Mouse (Mus musculus): ENCODE results near the gene Il1rapl1. TPM values are rescaled to one million over a fixed set of nuclear protein-coding genes. Genes with fewer than 3 reads are reported as not detected.
A peak's percentile ranks its signal among the peaks of the same experiment; 100 is the strongest.
"Not testable (repeated sequence)": the region's sequence is repeated elsewhere in the genome, so short reads cannot be mapped to it uniquely, and the experiment has no call there.

Il1rapl1 gene
- total and polyA plus RNA-seq, 2 experiments from 2014 or later, result 4.6 to 9.7 TPM

- Histone ChIP-seq H3K4me1 (ENCODE audit: insufficient read depth, low read length) (no peaks in the 10 kb centered on the region), H3K4me3 (ENCODE audit: low read depth, low read length) (no peak overlapping the region), H3K9ac (replicated peaks; ENCODE audit: low read length, poor library complexity, severe bottlenecking) (no peak overlapping the region), H3K4me2 (ENCODE audit: low read depth, low read length, poor library complexity, severe bottlenecking) (no peak overlapping the region), H3K27me3 (ENCODE audit: insufficient read depth, low read length) (no peaks in the 10 kb centered on the region), H3K27ac (ENCODE audit: low read depth, low read length) (no peak overlapping the region), H3K9me3 (ENCODE audit: low read length) (no peaks in the 10 kb centered on the region), H3K36me3 (ENCODE audit: insufficient read depth, low read length) (no peaks in the 10 kb centered on the region)
- ATAC-seq (ENCODE audit: low FRiP score) (no peak), DNase-seq (ENCODE audit: low spot score) (peak; percentile 41)
- no peak for TF ChIP-seq CTCF (IDR thresholded peaks at IDR 0.05)
- WGBS, result 67% methylated on average over 5 of the region's 5 CpGs
Observed at GRCm38 (mm10) chrX:87502604-87503003, 612.8 kb downstream of the Il1rapl1 start.

GRCm38 (mm10) chrX:87483416-87483815 lies 632.0 kb downstream of the Il1rapl1 start:
- no peak for DNase-seq (ENCODE audit: low spot score)
- Histone ChIP-seq H3K9ac (replicated peaks; ENCODE audit: low read length, poor library complexity, severe bottlenecking) (no peak overlapping the region), H3K27ac (ENCODE audit: low read depth, low read length) (no peak overlapping the region), H3K4me1 (ENCODE audit: insufficient read depth, low read length) (no peaks in the 10 kb centered on the region), H3K27me3 (ENCODE audit: insufficient read depth, low read length) (no peaks in the 10 kb centered on the region), H3K4me2 (ENCODE audit: low read depth, low read length, poor library complexity, severe bottlenecking) (no peak overlapping the region), H3K9me3 (ENCODE audit: low read length) (no peaks in the 10 kb centered on the region), H3K36me3 (ENCODE audit: insufficient read depth, low read length) (no peaks in the 10 kb centered on the region), H3K4me3 (ENCODE audit: low read depth, low read length) (no peak overlapping the region)
- WGBS, result 87% methylated on average over 1 of the region's 1 CpGs
- TF ChIP-seq CTCF (IDR thresholded peaks at IDR 0.05), result no peak
- ATAC-seq (ENCODE audit: low FRiP score), result no peak

- WGBS, result 74% methylated on average over 11 of the region's 11 CpGs
- H3K4me1 ChIP-seq (ENCODE audit: insufficient read depth, low read length); H3K27me3 ChIP-seq (ENCODE audit: insufficient read depth, low read length); H3K9ac ChIP-seq (replicated peaks; ENCODE audit: low read length, poor library complexity, severe bottlenecking); H3K4me2 ChIP-seq (ENCODE audit: low read depth, low read length, poor library complexity, severe bottlenecking); H3K4me3 ChIP-seq (ENCODE audit: low read depth, low read length); H3K9me3 ChIP-seq (ENCODE audit: low read length); H3K36me3 ChIP-seq (ENCODE audit: insufficient read depth, low read length); ATAC-seq (ENCODE audit: low FRiP score); H3K27ac ChIP-seq (ENCODE audit: low read depth, low read length): not testable (repeated sequence)
- peak; percentile 57 for DNase-seq (ENCODE audit: low spot score)
Observed at GRCm38 (mm10) chrX:87238191-87238590, 877.3 kb downstream of the Il1rapl1 start.

- Histone ChIP-seq H3K4me2 (ENCODE audit: low read depth, low read length, poor library complexity, severe bottlenecking) (no peak overlapping the region), H3K27ac (ENCODE audit: low read depth, low read length) (no peak overlapping the region), H3K36me3 (ENCODE audit: insufficient read depth, low read length) (no peaks in the 10 kb centered on the region), H3K4me3 (ENCODE audit: low read depth, low read length) (no peak overlapping the region), H3K9ac (replicated peaks; ENCODE audit: low read length, poor library complexity, severe bottlenecking) (no peak overlapping the region), H3K4me1 (ENCODE audit: insufficient read depth, low read length) (no peaks in the 10 kb centered on the region), H3K27me3 (ENCODE audit: insufficient read depth, low read length) (no peaks in the 10 kb centered on the region), H3K9me3 (ENCODE audit: low read length) (no peaks in the 10 kb centered on the region)
- TF ChIP-seq CTCF (IDR thresholded peaks at IDR 0.05), result no peak
- ATAC-seq (ENCODE audit: low FRiP score), result no peak
- DNase-seq (ENCODE audit: low spot score), result peak; percentile 0
Observed at GRCm38 (mm10) chrX:87225280-87225679, 890.2 kb downstream of the Il1rapl1 start.

- no peak for DNase-seq (ENCODE audit: low spot score)
- Histone ChIP-seq H3K27ac (ENCODE audit: low read depth, low read length) (no peak overlapping the region), H3K27me3 (ENCODE audit: insufficient read depth, low read length) (no peaks in the 10 kb centered on the region), H3K4me3 (ENCODE audit: low read depth, low read length) (no peak overlapping the region), H3K4me2 (ENCODE audit: low read depth, low read length, poor library complexity, severe bottlenecking) (no peak overlapping the region), H3K9ac (replicated peaks; ENCODE audit: low read length, poor library complexity, severe bottlenecking) (no peak overlapping the region), H3K9me3 (ENCODE audit: low read length) (no peaks in the 10 kb centered on the region), H3K36me3 (ENCODE audit: insufficient read depth, low read length) (no peaks in the 10 kb centered on the region), H3K4me1 (ENCODE audit: insufficient read depth, low read length) (no peaks in the 10 kb centered on the region)
- no peak for ATAC-seq (ENCODE audit: low FRiP score)
- TF ChIP-seq CTCF (IDR thresholded peaks at IDR 0.05), result no peak
Observed at GRCm38 (mm10) chrX:87002296-87002695, 1113.1 kb downstream of the Il1rapl1 start.

- Histone ChIP-seq H3K4me3 (ENCODE audit: low read depth, low read length) (no peak overlapping the region), H3K9me3 (ENCODE audit: low read length) (no peaks in the 10 kb centered on the region), H3K27ac (ENCODE audit: low read depth, low read length) (no peak overlapping the region), H3K4me2 (ENCODE audit: low read depth, low read length, poor library complexity, severe bottlenecking) (no peak overlapping the region), H3K9ac (replicated peaks; ENCODE audit: low read length, poor library complexity, severe bottlenecking) (no peak overlapping the region), H3K27me3 (ENCODE audit: insufficient read depth, low read length) (no peaks in the 10 kb centered on the region), H3K36me3 (ENCODE audit: insufficient read depth, low read length) (no peaks in the 10 kb centered on the region), H3K4me1 (ENCODE audit: insufficient read depth, low read length) (no peaks in the 10 kb centered on the region)
- TF ChIP-seq CTCF (IDR thresholded peaks at IDR 0.05), result no peak
- peak; percentile 3 for DNase-seq (ENCODE audit: low spot score)
- WGBS, result 57% methylated on average over 1 of the region's 1 CpGs
- no peak for ATAC-seq (ENCODE audit: low FRiP score)
Observed at GRCm38 (mm10) chrX:86955126-86955525, 1160.3 kb downstream of the Il1rapl1 start.

- ATAC-seq (ENCODE audit: low FRiP score), result no peak
- H3K4me2 ChIP-seq (ENCODE audit: low read depth, low read length, poor library complexity, severe bottlenecking), result no peak overlapping the region
- H3K36me3 ChIP-seq (ENCODE audit: insufficient read depth, low read length), result no peaks in the 10 kb centered on the region
- H3K9ac ChIP-seq (replicated peaks; ENCODE audit: low read length, poor library complexity, severe bottlenecking), result no peak overlapping the region
- no peak overlapping the region for H3K27ac ChIP-seq (ENCODE audit: low read depth, low read length)
- no peak for DNase-seq (ENCODE audit: low spot score)
- no peaks in the 10 kb centered on the region for H3K4me1 ChIP-seq (ENCODE audit: insufficient read depth, low read length)
- no peaks in the 10 kb centered on the region for H3K27me3 ChIP-seq (ENCODE audit: insufficient read depth, low read length)
- WGBS, result 70% methylated on average over 1 of the region's 1 CpGs
- no peak overlapping the region for H3K4me3 ChIP-seq (ENCODE audit: low read depth, low read length)
- no peak for TF ChIP-seq CTCF (IDR thresholded peaks at IDR 0.05)
- no peaks in the 10 kb centered on the region for H3K9me3 ChIP-seq (ENCODE audit: low read length)
Observed at GRCm38 (mm10) chrX:86954614-86955013, 1160.8 kb downstream of the Il1rapl1 start.
